Mouse (Mus musculus): ENCODE results near the gene Epb41l2. TPM values are rescaled to one million over a fixed set of nuclear protein-coding genes. Genes with fewer than 3 reads are reported as not detected.

Epb41l2 gene
- total RNA-seq, 2 experiments from 2014 or later, result 7.4 to 9.6 TPM

DNA sequence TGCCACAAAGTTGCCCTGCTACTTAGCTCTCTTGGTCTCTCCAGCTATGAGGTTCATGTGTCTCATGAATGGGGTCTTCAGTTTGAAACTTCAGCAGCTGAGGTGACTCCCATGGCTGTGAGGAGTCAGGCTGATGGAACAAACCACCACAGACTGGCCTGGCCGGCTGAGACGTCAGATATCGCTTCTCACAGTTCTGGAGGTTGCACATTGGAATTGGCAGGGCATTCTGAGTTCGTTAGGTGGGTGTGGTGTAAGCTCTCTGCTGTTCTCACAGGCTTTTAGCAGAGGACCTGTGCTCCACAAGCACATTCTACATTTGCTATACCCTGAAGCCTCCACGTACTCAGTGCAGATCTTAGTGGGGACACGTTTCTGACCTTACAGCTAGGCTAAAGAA is 71.3 kb downstream of the Epb41l2 start:
- no peak for ATAC-seq (replicated peaks; ENCODE audit: low FRiP score, poor library complexity, severe bottlenecking)

DNA sequence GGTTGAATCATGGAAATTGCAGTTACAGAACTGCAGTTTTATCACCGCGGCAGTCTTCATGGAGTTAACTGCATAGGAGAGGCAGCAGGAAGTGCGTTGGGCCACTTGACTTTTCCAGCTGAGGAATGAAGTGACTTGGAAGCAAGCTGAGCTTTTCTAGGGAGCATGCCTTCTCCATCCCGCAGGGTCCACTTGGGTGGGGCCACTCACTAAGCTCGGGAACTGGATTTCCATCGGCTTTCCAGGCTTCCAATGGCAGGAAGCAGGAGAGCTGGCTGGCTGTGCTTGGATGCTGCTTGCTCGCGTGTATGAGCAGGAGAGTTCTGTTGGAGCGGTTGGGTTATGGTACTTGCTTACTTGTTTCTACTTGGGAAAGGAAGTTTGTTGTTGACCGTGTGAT is 72.8 kb downstream of the Epb41l2 start:
- ATAC-seq (replicated peaks; ENCODE audit: low FRiP score, poor library complexity, severe bottlenecking), result no peak

DNA sequence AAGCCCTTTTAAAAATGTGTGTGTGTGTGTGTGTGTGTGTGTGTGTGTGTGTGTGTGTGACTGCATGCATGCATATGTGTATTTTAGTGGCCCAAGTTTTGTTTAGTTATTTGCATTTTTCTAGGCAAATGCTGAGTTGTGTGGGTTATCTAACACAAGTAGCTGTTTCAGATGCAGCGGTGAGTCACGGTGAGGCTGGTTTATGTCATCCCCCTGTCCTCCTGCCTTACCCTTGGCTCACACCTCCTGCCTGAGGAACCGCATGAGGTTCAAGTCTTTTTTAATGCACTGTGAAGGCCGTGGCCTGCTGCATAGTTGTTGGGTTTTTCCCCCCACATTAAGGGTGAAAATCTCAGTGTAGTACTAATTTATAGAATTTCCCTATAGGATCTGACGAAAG is 73.3 kb downstream of the Epb41l2 start:
- ATAC-seq (replicated peaks; ENCODE audit: low FRiP score, poor library complexity, severe bottlenecking), result no peak

DNA sequence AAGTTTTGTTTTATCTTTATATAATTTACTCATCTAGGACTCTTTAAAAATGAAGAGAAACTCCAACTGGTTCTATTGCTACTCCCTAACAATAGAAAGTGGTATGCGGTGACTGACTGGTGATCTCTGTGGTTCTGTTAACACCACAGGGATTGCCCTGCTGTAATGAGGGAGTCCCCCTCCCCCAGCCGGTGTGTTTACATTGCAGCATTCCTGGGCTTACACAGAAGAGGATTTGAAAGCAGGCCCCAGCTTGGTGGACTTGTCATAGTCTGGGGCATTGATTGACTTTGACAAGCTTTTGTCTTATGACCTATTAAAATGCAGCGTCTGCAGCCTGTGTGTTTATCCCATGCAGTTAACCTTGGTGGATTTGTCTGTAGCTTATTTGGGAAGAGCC is 73.9 kb downstream of the Epb41l2 start:
- no peak for ATAC-seq (replicated peaks; ENCODE audit: low FRiP score, poor library complexity, severe bottlenecking)

DNA sequence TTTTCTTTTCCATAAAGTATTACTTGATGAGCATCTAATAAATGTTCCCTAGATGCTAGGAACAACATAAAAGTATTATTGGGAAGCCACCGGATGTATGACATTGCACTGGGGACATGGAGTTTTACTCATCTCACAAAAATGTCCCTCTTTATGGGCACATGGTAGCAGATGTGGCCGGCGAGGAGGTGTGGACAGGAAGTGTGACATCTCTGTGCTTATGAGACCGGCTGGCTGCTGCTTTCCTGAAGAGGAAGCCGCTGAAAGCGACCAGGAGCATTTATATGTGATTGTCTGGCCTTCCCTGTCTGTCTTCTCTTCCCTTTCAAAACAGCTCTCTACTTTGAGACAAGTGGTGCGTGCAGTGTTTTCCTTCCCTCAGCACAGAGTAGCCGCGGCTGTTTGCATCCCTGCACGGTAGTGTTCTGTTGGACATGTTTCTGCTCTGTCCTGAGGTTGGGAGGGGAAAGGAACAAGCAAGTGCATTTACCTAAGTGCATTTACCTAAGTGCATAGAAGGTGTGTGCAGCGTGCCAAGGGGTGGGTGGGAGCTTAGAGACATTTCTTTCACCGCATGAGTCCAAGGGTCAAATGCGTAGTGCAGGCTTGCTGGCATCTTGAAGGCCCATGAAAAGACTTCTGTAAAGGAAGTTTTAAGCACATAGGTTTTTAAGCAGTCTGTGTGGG is 74.9 kb downstream of the Epb41l2 start:
- no peak for ATAC-seq (replicated peaks; ENCODE audit: low FRiP score, poor library complexity, severe bottlenecking)

DNA sequence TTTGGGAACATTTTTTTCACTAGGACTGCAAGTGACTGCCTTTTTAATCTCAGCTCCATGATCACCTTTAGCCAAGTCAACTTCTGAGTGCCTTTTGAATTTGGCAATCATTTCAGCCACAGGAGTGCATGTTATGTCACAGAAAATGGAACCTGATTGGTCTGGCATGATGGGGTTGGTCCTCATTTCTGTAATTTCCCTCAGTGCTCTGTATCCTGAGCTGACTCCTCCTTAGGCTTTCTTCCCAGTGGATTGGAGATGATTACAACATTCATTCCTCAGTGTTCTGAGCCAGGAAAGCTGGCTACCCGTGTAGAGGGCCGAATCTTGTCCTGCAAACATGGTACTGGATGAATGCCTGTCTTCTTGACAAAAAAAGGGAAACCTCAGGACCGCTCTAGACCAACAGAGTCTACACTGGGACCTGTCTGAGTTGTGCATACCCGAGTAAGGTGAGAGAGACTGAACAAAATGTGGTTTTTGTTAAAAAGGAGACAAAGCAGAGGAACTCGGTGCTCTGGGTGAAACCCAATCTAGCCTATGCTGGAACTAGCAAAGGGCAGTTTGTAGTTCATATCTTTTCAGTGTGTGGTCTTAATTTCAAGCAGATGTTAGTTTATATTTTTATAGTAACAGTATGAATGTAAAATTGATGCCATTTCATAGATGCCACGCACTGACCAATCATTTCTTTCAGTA is 77.3 kb downstream of the Epb41l2 start:
- ATAC-seq (replicated peaks; ENCODE audit: low FRiP score, poor library complexity, severe bottlenecking), result no peak

DNA sequence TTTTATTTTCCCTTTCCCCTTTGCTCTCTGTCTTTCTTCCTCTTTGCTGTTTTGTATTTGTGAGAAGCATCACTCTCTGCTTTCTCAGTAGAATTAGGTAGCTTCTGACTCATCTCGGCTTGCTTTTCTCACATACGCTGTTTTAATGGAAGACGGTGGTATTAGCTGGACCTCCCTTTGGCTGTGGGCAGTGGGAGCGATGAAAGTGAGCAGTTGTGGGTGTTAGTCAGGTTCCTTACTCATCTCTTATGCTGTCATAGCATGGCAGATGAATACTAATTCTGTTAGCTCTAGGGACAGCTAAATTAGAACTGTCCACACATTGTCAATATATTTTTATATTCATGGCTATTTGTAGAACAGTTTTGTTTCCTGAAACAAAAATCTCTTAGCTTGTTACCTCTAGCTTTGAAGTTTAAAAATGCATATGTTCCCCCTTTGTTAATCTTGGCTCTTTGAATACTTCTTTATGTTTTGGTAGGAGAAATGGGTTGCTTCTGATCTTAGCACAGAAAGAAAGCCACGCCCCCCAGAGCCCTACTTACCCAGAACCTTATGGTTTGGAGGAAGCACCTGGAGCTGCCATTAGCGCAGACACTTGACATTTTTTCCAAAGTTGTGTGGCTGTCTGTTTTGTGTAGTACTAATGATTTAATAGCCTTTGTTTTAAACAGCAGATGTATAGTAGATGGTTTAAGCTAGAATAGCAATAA is 78.1 kb downstream of the Epb41l2 start:
- ATAC-seq (replicated peaks; ENCODE audit: low FRiP score, poor library complexity, severe bottlenecking), result no peak

DNA sequence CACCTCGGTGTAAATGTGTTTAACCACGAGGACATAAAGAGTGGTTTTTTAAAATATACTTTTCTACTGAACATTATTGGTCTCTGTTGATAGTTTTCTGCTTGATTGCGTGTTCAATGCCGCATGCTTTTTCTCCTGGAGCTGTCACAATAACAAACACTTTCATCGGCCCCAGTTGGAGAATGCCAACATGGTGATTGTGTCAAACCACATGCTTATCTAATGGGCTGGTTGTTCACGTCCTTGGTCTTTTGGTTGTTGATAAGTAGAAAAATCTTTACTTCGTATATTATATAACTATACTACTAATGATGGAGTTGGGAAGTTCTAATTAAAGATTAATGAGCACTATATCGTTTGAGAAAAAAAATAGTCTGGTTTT is 78.7 kb downstream of the Epb41l2 start:
- no peak for ATAC-seq (replicated peaks; ENCODE audit: low FRiP score, poor library complexity, severe bottlenecking)

DNA sequence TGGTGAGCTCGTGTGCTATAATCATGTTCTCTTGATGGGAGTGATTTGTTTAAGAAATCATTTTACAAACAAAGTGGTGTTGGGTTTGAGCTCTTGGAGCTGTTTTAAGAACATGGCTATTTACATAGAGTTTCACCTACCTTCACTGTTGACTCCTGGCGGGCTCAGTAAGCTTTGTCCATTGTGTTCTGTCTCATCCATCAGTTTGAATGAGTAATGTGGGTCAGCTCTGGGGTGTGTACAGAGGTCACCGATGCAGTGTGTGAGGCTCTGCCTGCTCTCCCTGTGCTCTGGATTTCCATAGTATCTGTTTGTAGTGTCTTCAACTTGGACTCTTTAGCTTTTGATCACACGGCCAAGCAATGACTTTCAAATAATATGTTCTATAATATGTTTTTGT is 79.6 kb downstream of the Epb41l2 start:
- no peak for ATAC-seq (replicated peaks; ENCODE audit: low FRiP score, poor library complexity, severe bottlenecking)

DNA sequence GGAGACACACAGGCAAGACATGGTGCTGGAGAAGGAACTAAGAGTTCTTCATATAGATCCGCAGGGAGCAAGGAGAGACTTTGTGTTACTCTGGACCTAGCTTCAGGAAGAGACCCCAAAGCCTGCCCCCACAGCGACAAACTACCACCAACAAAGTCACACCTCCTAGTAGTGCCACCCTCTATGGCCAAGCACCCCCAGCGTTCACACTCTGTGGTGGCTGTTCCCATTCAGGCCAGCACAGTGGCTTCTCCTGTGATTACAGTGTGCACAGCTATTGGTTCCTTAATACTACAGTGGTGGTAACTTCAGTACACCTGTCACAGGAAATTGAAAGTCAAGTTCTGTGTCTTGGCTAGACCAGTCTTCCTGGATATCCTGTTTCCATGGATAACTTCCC is 80.3 kb downstream of the Epb41l2 start:
- no peak for ATAC-seq (replicated peaks; ENCODE audit: low FRiP score, poor library complexity, severe bottlenecking)

DNA sequence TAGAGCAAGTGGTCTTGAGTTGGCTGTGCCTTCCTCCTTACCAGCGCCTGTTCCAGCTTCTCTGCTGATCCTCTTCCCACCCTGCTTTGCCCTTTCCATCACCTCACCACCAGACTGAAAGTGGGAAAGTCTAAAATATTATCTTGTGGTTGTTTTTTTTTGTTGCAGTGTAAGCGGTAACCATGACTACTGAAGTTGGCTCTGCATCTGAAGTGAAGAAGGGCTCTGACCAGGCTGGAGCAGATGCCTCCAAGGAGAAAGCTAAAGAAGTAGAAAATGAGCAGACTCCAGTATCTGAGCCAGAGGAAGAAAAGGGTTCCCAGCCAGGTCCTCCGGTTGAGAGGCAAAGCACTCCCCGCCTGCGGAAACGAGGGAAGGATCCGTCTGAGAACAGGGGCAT is 81.8 kb downstream of the Epb41l2 start:
- no peak for ATAC-seq (replicated peaks; ENCODE audit: low FRiP score, poor library complexity, severe bottlenecking)

DNA sequence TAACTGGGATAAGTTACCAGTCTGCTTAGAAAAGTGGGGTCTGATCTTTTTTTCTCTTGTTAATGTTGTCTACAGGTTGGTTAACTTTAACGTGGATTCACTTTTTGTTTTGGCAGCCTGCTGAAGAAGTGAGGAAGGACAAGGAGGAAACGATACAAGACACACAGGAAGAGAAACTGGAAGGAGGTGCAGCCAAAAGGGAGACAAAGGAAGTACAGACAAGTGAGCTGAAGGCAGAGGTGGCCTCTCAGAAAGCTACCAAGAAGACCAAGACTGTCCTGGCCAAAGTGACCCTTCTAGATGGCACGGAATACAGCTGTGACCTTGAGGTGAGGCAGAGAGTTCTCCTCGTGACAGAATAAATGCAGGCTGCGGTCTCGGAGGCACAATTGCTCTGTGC is 84.0 kb downstream of the Epb41l2 start:
- no peak for ATAC-seq (replicated peaks; ENCODE audit: low FRiP score, poor library complexity, severe bottlenecking)

DNA sequence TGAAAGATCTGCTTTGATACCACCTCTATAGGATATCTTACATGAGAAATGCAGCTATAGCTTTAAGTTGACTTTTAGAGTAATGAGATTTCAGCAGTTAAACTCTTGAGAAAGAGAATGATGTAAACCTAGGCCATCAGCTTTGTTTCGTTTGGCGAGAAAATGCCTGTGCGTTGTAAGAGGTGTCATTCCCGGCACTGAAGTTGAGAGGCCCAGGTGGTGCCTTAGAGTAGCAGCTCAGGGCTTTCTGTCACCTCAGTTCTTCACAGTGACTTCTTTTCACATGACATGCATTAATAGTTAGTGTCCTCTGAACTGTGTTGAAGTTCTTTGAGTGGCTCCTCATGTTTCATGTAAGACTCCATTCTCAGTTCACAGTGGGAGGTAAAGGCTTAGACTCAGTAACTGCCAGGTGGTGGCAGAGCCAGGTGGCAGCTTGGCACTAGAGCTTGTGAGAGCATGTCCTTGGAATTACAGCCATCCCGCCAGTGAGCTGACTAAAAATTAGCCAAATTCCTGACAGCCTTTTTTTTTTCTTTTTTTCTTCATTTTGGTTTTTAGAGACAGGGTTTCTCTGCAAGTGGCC is 84.7 kb downstream of the Epb41l2 start:
- no peak for ATAC-seq (replicated peaks; ENCODE audit: low FRiP score, poor library complexity, severe bottlenecking)

DNA sequence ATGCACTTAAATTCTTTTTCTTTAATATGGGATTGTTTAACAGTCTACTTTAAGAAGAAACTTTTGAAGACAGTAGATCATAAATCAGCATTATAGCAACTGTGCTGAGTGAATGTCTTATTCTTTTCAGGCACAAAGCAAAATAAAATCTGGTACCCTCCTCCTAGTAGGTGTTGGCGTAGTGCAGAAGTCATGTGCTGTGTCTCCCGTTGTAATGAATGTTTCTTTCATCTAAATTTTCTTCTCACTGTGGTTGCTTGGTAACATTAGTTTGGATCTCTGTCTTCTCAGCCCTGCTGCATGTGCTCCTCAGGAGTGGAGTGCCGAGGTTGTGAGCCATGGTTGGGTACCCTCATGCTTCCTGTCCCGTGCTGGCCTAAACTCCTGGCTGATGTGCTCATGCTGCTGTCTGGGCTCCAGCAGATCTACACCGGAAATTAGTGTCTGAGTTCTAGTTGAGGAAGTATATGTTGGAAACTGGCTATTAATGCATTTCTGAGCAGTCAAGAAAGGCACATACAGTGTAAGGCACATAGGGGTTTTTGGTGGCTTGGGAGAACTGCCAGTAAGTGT is 87.4 kb downstream of the Epb41l2 start:
- ATAC-seq (replicated peaks; ENCODE audit: low FRiP score, poor library complexity, severe bottlenecking), result no peak

DNA sequence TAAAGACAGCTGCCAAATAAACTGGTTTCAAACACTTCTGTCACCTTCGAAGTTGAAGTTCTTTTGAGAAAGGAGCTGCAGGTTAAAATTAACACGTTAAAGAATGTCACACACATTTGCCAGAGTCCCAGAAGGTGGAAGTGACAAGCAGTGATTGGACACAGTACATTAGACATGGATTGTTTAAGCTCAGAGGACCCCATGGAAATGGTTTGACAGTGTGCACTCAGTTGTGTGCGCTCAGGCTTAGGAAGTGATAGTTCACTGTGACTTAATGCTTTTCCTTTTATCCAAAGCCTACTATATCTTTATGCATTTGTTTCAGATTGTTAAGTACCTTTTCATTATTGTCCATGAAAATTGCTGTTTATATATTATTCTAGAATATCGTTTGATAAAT is 89.1 kb downstream of the Epb41l2 start:
- no peak for ATAC-seq (replicated peaks; ENCODE audit: low FRiP score, poor library complexity, severe bottlenecking)

DNA sequence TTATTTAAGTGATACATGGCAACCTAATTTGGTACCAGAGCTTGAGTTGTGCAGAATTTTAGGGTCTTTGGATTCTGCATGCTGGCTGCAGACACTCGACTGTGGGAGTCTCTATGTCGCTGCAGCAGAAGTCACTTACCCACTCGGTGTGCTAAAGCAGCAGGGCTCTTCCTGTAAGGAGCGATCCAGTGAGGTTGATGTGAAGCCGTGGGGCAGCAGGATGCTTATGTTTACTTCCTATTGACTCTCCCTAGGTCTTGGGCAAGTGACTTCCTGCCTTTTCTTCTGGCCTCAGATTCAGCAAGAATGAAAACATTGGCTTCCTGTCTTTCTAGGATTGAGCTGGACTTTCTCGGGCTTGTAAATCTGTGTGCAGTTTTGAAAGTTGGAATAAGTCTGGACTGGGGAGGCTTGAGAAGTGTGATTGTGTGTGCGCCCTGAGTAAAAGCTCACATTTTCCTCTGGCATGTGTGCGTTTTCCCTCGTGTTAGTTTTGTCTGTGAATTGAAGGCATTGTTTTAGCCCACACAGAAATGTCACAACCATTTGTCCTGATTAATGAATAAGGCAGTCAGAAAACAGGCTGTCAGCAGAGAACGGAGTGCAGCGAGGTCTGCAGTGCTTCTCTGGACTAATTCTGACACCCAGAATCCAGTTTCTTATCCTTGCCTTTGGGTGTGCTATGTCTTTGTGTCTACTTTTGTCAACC is 89.9 kb downstream of the Epb41l2 start:
- ATAC-seq (replicated peaks; ENCODE audit: low FRiP score, poor library complexity, severe bottlenecking), result no peak

DNA sequence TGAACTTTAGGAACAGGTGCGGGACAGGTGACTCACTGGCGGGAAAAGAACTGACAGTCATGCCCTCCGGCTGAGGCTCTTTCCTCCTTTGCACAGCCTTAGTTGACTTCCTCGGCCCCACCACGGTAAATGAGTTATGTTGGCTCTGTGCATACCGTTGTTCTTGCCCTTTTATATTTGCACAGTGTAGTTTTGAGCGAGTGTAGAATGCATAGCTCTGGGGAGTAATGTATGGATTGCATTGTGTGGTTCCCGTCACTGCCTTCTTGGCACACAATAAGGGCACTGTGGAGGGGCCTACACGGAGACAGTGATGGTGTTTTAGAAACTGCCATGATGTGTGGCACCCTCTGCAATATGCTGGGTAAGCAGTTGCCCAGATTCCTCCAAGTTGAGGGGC is 93.6 kb downstream of the Epb41l2 start:
- ATAC-seq (replicated peaks; ENCODE audit: low FRiP score, poor library complexity, severe bottlenecking), result no peak

DNA sequence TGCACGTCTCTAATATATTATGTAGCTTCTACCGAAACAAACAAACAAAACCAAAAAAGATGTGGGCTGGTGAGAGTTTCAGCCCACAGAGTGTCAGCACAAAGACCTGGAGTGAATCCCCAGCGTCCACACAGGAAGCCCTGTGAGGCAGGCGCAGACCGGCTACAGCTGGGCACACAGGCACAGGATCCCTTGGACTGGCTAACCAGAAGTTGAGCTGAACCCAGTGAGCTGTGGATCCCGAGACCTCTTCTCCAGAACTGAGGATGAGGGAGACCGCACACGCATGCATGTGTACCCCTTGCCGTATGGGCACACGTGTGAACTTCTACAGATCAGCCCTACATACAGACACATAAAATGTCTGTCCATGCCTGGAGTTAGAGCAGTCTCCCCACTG is 94.2 kb downstream of the Epb41l2 start:
- ATAC-seq (replicated peaks; ENCODE audit: low FRiP score, poor library complexity, severe bottlenecking), result no peak

DNA sequence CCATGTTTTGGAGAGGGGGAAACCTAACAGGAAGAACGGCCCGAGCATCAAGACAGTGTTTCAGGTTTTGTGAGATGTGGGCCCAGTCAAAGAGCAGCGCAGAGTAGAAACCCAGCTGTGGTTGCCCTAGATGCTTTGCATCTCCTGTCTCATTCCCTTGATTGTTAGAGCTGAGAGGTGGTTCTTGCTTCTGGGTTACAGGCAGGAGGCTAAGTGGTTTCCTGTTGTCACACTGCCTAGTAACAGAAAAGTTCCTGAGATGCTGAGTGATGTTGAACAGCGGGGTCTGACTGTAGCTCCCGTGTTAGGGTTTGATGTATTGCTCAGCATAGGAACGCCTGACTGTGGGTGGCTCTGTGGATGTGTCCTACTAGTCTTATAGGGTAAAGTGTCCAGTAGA is 97.5 kb downstream of the Epb41l2 start:
- ATAC-seq (replicated peaks; ENCODE audit: low FRiP score, poor library complexity, severe bottlenecking), result no peak

DNA sequence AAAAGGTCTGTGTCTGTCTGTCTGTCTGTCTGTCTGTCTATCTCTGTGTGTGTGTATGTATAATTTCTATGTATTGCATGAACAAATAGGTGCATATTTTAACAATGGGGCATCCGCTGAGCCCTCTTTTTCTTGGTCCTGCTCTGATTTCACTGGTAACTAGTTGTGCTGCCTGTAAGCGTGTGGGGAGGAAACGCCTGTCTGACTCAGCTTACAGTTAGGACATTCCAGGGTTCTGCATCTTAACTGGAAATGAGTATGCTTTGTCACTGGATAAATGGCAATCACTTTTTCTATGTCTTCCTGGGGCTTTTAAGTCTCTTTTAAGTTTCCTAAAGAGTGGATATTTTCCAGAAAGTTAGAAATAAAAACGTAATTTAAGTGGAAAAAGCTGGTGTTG is 98.4 kb downstream of the Epb41l2 start:
- no peak for ATAC-seq (replicated peaks; ENCODE audit: low FRiP score, poor library complexity, severe bottlenecking)

Data from erythroid progenitor cell, adult 5-6 weeks (primary cell).